Comparison of ENCODE assay signal across 11 mouse cellular contexts in the genomic region with DNA sequence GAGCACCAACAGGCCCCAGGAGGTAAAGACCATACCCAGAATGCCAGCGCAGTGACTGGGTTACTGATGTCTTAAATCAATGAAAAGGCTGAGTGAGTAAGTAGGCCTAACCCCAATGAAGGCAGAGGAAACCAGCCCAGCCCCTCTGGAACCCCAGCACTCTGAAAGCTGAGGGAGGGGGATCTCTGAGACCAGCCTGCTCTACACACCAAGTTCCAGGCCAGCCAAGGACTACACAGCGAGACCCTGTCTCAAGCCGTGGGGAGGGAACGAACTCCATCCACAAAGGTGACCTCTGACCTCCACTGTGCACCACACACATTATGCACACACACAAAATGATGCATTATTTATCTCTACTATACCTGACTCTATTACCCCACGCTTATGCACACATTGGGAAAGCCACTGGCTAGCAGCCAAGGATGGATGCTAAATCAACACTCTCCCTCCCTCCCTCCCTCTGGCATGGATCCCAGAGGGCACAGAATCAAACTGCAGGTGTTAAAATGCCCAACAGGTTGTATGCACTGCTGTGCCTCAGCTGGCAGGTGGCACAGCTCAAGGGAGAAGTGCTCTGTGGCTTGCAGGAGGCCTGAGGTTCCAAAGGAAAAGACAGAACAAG. TPM values are rescaled to one million over a fixed set of nuclear protein-coding genes. Genes with fewer than 3 reads are reported as not detected.
DNase-seq lines count a peak whose midpoint lies in the region; ATAC-seq and TF ChIP-seq lines count a peak whose summit lies in the region.
"Had no signal": no experiment of that assay in that cellular context is flagged by ENCODE, and none has a peak within 500 bp of the region (broad histone marks: within the 10 kb centered on the region; RNA-seq: fewer than 3 reads in every experiment).

No protein-coding gene starts in this region.

- peak; percentile 14 for DNase-seq in adrenal gland, postnatal 10 days
- DNase-seq in adrenal gland, postnatal 14 days = no peak
- peak; percentile 31 for DNase-seq in urinary bladder, postnatal 25 days (ENCODE audit: low spot score)
- DNase-seq in urinary bladder, postnatal 10 days (ENCODE audit: low spot score) = no peak
- peak; percentile 88 for DNase-seq in liver, postnatal 0 days
- no peak for DNase-seq in testis, postnatal 10 days (ENCODE audit: low spot score)
- no peak for DNase-seq in gastrocnemius, adult 2 months
- DNase-seq in cerebellum, adult 11-12 months = no peak
- DNase-seq: embryo, embryonic 11 days; heart, postnatal 4 days; thymus, postnatal 4 days had no signal

- no peak overlapping the region for H3K4me2 ChIP-seq in liver, postnatal 0 days (ENCODE audit: low read depth, low read length)

- 0 out of 2 replicates have a peak, but pooled peaks cover 9% of the 10 kb centered on the region for H3K4me1 ChIP-seq in liver, postnatal 0 days (ENCODE audit: insufficient read depth)

- no peaks in the 10 kb centered on the region for H3K36me3 ChIP-seq in liver, postnatal 0 days (replicated peaks; ENCODE audit: insufficient read depth, low read length)

- intact Hi-C loops in gastrocnemius, adult 2 months (cut with DNase I) = no loop called here

- H3K27ac ChIP-seq in liver, postnatal 0 days (ENCODE audit: low read depth) = peak overlapping the region; percentile 18; the same call in 1 of the 2 replicates
- H3K27ac ChIP-seq in gastrocnemius, adult 2 months = no peak overlapping the region

- WGBS in liver, postnatal 0 days (ENCODE audit: insufficient replicate concordance) = 75% methylated on average over 5 of the region's 5 CpGs

- no peak for TF ChIP-seq CTCF in liver, postnatal 0 days (IDR thresholded peaks at IDR 0.05; ENCODE audit: low read depth)
- no peak for TF ChIP-seq CTCF in gastrocnemius, adult 2 months (IDR thresholded peaks at IDR 0.05)

- H3K9me3 ChIP-seq in liver, postnatal 0 days (ENCODE audit: low read length) = no peaks in the 10 kb centered on the region

- peak; percentile 93 for ATAC-seq in liver, postnatal 0 days

- no peak overlapping the region for H3K4me3 ChIP-seq in liver, postnatal 0 days (ENCODE audit: low read depth, low read length)
- H3K4me3 ChIP-seq in gastrocnemius, adult 2 months = no peak overlapping the region

- H3K27me3 ChIP-seq in liver, postnatal 0 days (ENCODE audit: insufficient read depth, low read length) = peaks cover 3% of the 10 kb centered on the region; the same call in 1 of the 2 replicates

- no peak for TF ChIP-seq EP300 in liver, postnatal 0 days (IDR thresholded peaks at IDR 0.05; ENCODE audit: low read depth)

- H3K9ac ChIP-seq in liver, postnatal 0 days (replicated peaks) = no peak overlapping the region

RNA-seq across cellular contexts. Expression of gene Trim71, which starts 9.7 kb away (rescaled TPM):
- total RNA-seq in adrenal gland, postnatal 10 days (2021) = under 1 TPM in 1 of 2 experiments, not detected in 1; 0.09 TPM
- 0.04 TPM in 1 of 2 replicates, not detected in the other for total RNA-seq in adrenal gland, postnatal 14 days (2021)
- polyA plus RNA-seq in liver, postnatal 0 days (2015; fragmentation: Nextera tagmentation; extraction: Ambion mirVana) = 0.05 and 0.06 TPM in 2 replicates
- not detected for total RNA-seq in gastrocnemius, adult 2 months (2021)
- total RNA-seq: heart, postnatal 4 days had no signal

RNA-seq across cellular contexts. Expression of gene C130032M10Rik, which starts 39.0 kb away (rescaled TPM):
- total RNA-seq in adrenal gland, postnatal 10 days (2021) = not detected
- not detected in 2 replicates for total RNA-seq in adrenal gland, postnatal 14 days (2021)
- not detected in 2 replicates for polyA plus RNA-seq in liver, postnatal 0 days (2015; fragmentation: Nextera tagmentation; extraction: Ambion mirVana)
- not detected for total RNA-seq in gastrocnemius, adult 2 months (2021)
- total RNA-seq: heart, postnatal 4 days had no signal

RNA-seq across cellular contexts. Expression of gene Ccr4, which starts 49.8 kb away (rescaled TPM):
- total RNA-seq in adrenal gland, postnatal 10 days (2021) = under 1 TPM in 1 of 2 experiments, not detected in 1; 0.09 TPM
- not detected in 2 replicates for total RNA-seq in adrenal gland, postnatal 14 days (2021)
- not detected in 2 replicates for polyA plus RNA-seq in liver, postnatal 0 days (2015; fragmentation: Nextera tagmentation; extraction: Ambion mirVana)
- not detected for total RNA-seq in gastrocnemius, adult 2 months (2021)
- total RNA-seq: heart, postnatal 4 days had no signal

Comparison
In these comparisons a context has a peak if more than half of its experiments do, and no peak if none do; other contexts are left out.
1. DNase-seq: peak in adrenal gland, postnatal 10 days (single experiment), urinary bladder, postnatal 25 days (single experiment) and liver, postnatal 0 days (single experiment); none in adrenal gland, postnatal 14 days (single experiment), urinary bladder, postnatal 10 days (single experiment), testis, postnatal 10 days (single experiment), gastrocnemius, adult 2 months (single experiment) and cerebellum, adult 11-12 months (single experiment).